Mouse (Mus musculus) testis, adult 2 months (tissue): ENCODE results near the gene Krt82.

Experiments used
- CTCF ChIP-seq: fragments of 200-500 bp; IDR thresholded peaks from 2 replicates; pipeline ENCODE4 v1.5.1; 2012; ENCODE audit warnings: low read depth, mild to moderate bottlenecking, inconsistent platforms, low read length, moderate library complexity; ENCODE audit not compliant: control insufficient read depth, insufficient read depth, insufficient replicate concordance
- POLR2A ChIP-seq: fragments of 200-500 bp; IDR thresholded peaks from 2 replicates; pipeline ENCODE4 v1.6.1; 2012; ENCODE audit warnings: low read depth, mild to moderate bottlenecking, inconsistent platforms, low read length, moderate library complexity; ENCODE audit not compliant: control insufficient read depth

DNA sequence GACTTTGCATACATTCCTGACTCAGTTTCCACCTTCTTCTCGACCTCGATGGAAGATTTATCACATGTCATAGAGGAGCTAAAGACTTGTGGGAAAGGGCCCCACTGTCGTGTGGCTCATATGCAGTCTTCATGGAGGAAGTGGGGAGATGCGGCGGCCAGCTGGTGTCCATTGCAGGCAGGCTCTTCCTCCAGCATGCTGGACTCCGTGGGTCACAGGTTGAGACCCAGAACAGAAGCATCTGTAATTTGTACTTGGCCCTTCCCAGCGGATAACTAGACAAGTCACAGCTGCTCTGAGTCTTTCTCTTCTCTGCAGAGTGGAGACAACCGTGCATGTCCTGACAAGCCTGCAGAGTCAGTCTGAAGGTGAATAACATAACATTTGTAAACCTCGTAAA, 42.2 kb downstream of the Krt82 start:
- TF ChIP-seq CTCF (no peak), POLR2A (no peak)
